ENCODE assay signal across 23 mouse cellular contexts in the genomic region with DNA sequence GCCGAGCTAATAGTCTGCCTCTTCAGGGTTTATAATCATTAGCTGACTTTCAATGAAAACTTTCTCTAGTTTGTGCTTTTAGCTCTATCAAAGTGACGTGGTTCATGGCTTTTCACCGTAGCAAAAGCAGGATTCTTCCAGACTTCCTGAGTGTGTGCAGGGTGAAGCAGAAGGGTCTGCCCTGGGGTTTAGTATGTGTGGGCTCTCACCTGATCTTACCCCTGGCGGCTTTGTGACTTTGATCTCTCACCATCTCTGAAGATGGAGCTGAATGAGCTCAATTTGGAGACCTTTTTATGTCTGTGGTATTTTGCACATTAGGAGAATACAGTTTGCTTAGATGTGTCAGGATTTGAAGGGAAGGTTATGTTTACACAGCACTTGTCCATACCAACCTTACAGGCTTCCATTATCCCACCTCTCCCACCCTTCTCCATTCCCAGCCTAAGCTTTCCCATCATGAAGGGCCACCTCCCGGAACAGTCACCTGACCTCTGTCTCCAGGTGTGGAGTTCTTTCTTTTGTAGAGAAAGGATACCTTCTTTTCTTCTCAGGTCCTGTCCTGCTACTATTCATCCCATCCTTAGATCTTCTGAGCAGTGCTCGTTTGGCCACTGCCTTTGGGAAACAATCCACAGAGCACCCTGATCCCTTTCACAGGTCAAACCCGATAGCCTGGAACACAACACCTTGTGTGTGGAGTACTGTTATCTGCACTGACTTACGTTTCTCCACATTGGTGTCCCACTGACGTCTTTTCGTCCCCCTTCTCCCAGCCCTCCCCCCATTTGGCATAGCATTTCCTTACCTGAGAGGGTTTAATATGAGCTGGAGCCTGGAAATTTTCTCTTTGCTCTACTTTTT. TPM values are rescaled to one million over a fixed set of nuclear protein-coding genes. Genes with fewer than 3 reads are reported as not detected.
DNase-seq lines count a peak whose midpoint lies in the region; ATAC-seq lines count a peak whose summit lies in the region.
"Had no signal": no experiment of that assay in that cellular context is flagged by ENCODE, and none has a peak within 500 bp of the region (broad histone marks: within the 10 kb centered on the region; RNA-seq: fewer than 3 reads in every experiment).

No protein-coding gene starts in this region.

- DNase-seq in midbrain, embryonic 14.5 days = no peak
- no peak for DNase-seq in midbrain, embryonic 11.5 days (ENCODE audit: low spot score, missing footprints)
- DNase-seq in heart, adult 11 months = no peak
- DNase-seq: adrenal gland, postnatal 36 days; gastrocnemius, postnatal 10 days; kidney, adult 2 months; kidney, postnatal 25 days; right cerebral cortex, postnatal 14 days; spleen, adult 18-20 months; thymus, postnatal 36 days had no signal

- WGBS in forebrain, embryonic 13.5 days = 72% methylated on average over 10 of the region's 10 CpGs
- 69% methylated on average over 10 of the region's 10 CpGs for WGBS in forebrain, embryonic 12.5 days
- WGBS in midbrain, embryonic 14.5 days = 71% methylated on average over 10 of the region's 10 CpGs
- 68% methylated on average over 10 of the region's 10 CpGs for WGBS in midbrain, embryonic 11.5 days
- 63% methylated on average over 10 of the region's 10 CpGs for WGBS in hindbrain, embryonic 16.5 days
- 65% methylated on average over 10 of the region's 10 CpGs for WGBS in neural tube, embryonic 15.5 days

- H3K4me2 ChIP-seq in forebrain, embryonic 13.5 days = peak overlapping the region; percentile 81
- no peak overlapping the region for H3K4me2 ChIP-seq in forebrain, embryonic 12.5 days
- H3K4me2 ChIP-seq in midbrain, embryonic 14.5 days (ENCODE audit: low read length) = peak overlapping the region; percentile 72
- no peak overlapping the region for H3K4me2 ChIP-seq in midbrain, embryonic 11.5 days
- peak overlapping the region; percentile 75 for H3K4me2 ChIP-seq in hindbrain, embryonic 16.5 days (ENCODE audit: low read length)
- H3K4me2 ChIP-seq in neural tube, embryonic 15.5 days = peak overlapping the region; percentile 83

- peaks cover 28% of the 10 kb centered on the region for H3K4me1 ChIP-seq in forebrain, embryonic 13.5 days
- peaks cover 17% of the 10 kb centered on the region for H3K4me1 ChIP-seq in forebrain, embryonic 12.5 days
- peaks cover 24% of the 10 kb centered on the region for H3K4me1 ChIP-seq in midbrain, embryonic 14.5 days (ENCODE audit: control insufficient read depth, insufficient read depth, low read length)
- H3K4me1 ChIP-seq in midbrain, embryonic 11.5 days (ENCODE audit: control insufficient read depth, insufficient read depth, low read length) = peaks cover 5% of the 10 kb centered on the region; the same call in 1 of the 2 replicates
- peaks cover 26% of the 10 kb centered on the region for H3K4me1 ChIP-seq in hindbrain, embryonic 16.5 days (ENCODE audit: control insufficient read depth, insufficient read depth, low read depth, low read length)
- peaks cover 47% of the 10 kb centered on the region for H3K4me1 ChIP-seq in neural tube, embryonic 15.5 days

- H3K27ac ChIP-seq in forebrain, embryonic 13.5 days = no peak overlapping the region; the same call in 1 of the 2 replicates
- no peak overlapping the region for H3K27ac ChIP-seq in forebrain, embryonic 12.5 days
- H3K27ac ChIP-seq in midbrain, embryonic 14.5 days (replicated peaks; ENCODE audit: low read depth, low read length) = no peak overlapping the region
- H3K27ac ChIP-seq in midbrain, embryonic 11.5 days (ENCODE audit: low read depth, low read length) = no peak overlapping the region
- no peak overlapping the region for H3K27ac ChIP-seq in hindbrain, embryonic 16.5 days (ENCODE audit: low read depth, low read length)
- no peak overlapping the region for H3K27ac ChIP-seq in neural tube, embryonic 15.5 days (replicated peaks)
- H3K27ac ChIP-seq: embryonic facial prominence, embryonic 12.5 days; liver, embryonic 14.5 days; macrophage had no signal

- H3K9me3 ChIP-seq in forebrain, embryonic 13.5 days (replicated peaks) = no peaks in the 10 kb centered on the region
- H3K9me3 ChIP-seq in forebrain, embryonic 12.5 days = no peaks in the 10 kb centered on the region
- H3K9me3 ChIP-seq in midbrain, embryonic 14.5 days (ENCODE audit: control insufficient read depth, low read length) = no peaks in the 10 kb centered on the region
- no peaks in the 10 kb centered on the region for H3K9me3 ChIP-seq in midbrain, embryonic 11.5 days (ENCODE audit: control insufficient read depth, low read length)
- H3K9me3 ChIP-seq in hindbrain, embryonic 16.5 days (ENCODE audit: control insufficient read depth, low read length) = no peaks in the 10 kb centered on the region
- no peaks in the 10 kb centered on the region for H3K9me3 ChIP-seq in neural tube, embryonic 15.5 days (replicated peaks)
- H3K9me3 ChIP-seq: embryonic facial prominence, embryonic 12.5 days; midbrain, embryonic 12.5 days had no signal

- peak overlapping the region; percentile 71; the same call in 1 of the 2 replicates for H3K4me3 ChIP-seq in forebrain, embryonic 13.5 days
- H3K4me3 ChIP-seq in forebrain, embryonic 12.5 days (replicated peaks) = no peak overlapping the region
- no peak overlapping the region for H3K4me3 ChIP-seq in midbrain, embryonic 14.5 days (replicated peaks; ENCODE audit: low read depth, low read length)
- no peak overlapping the region for H3K4me3 ChIP-seq in midbrain, embryonic 11.5 days (ENCODE audit: low read depth, low read length)
- peak overlapping the region; percentile 83 for H3K4me3 ChIP-seq in hindbrain, embryonic 16.5 days (ENCODE audit: low read length)
- peak overlapping the region; percentile 79; the same call in 1 of the 2 replicates for H3K4me3 ChIP-seq in neural tube, embryonic 15.5 days (replicated peaks)
- H3K4me3 ChIP-seq: erythroblast, embryonic 14.5 days had no signal

- no peak overlapping the region for H3K9ac ChIP-seq in forebrain, embryonic 13.5 days
- no peak overlapping the region for H3K9ac ChIP-seq in forebrain, embryonic 12.5 days
- no peak overlapping the region; the same call in 1 of the 2 replicates for H3K9ac ChIP-seq in midbrain, embryonic 14.5 days (replicated peaks; ENCODE audit: low read length)
- H3K9ac ChIP-seq in midbrain, embryonic 11.5 days (ENCODE audit: low read length) = no peak overlapping the region
- no peak overlapping the region; the same call in 1 of the 2 replicates for H3K9ac ChIP-seq in hindbrain, embryonic 16.5 days (ENCODE audit: low read depth, low read length)
- H3K9ac ChIP-seq in neural tube, embryonic 15.5 days (replicated peaks) = no peak overlapping the region; the same call in 1 of the 2 replicates
- H3K9ac ChIP-seq: embryonic facial prominence, embryonic 12.5 days; liver, embryonic 14.5 days had no signal

- peaks cover 47% of the 10 kb centered on the region for H3K27me3 ChIP-seq in forebrain, embryonic 13.5 days
- H3K27me3 ChIP-seq in forebrain, embryonic 12.5 days = peaks cover 55% of the 10 kb centered on the region
- 0 out of 2 replicates have a peak, but pooled peaks cover 2% of the 10 kb centered on the region for H3K27me3 ChIP-seq in midbrain, embryonic 14.5 days (ENCODE audit: control insufficient read depth, insufficient read depth, low read length)
- H3K27me3 ChIP-seq in midbrain, embryonic 11.5 days (ENCODE audit: control insufficient read depth, insufficient read depth, low read length) = peaks cover 17% of the 10 kb centered on the region
- H3K27me3 ChIP-seq in hindbrain, embryonic 16.5 days (replicated peaks; ENCODE audit: control insufficient read depth, insufficient read depth, low read length) = peaks cover 3% of the 10 kb centered on the region; the same call in 1 of the 2 replicates
- peaks cover 16% of the 10 kb centered on the region for H3K27me3 ChIP-seq in neural tube, embryonic 15.5 days (replicated peaks)

- no peaks in the 10 kb centered on the region for H3K36me3 ChIP-seq in forebrain, embryonic 13.5 days (ENCODE audit: poor library complexity, severe bottlenecking)
- no peaks in the 10 kb centered on the region for H3K36me3 ChIP-seq in forebrain, embryonic 12.5 days (replicated peaks)
- H3K36me3 ChIP-seq in midbrain, embryonic 14.5 days (ENCODE audit: control insufficient read depth, insufficient read depth, low read length) = no peaks in the 10 kb centered on the region
- no peaks in the 10 kb centered on the region for H3K36me3 ChIP-seq in midbrain, embryonic 11.5 days (ENCODE audit: control insufficient read depth, insufficient read depth, low read length)
- H3K36me3 ChIP-seq in hindbrain, embryonic 16.5 days (ENCODE audit: control insufficient read depth, insufficient read depth, low read length) = no peaks in the 10 kb centered on the region
- no peaks in the 10 kb centered on the region for H3K36me3 ChIP-seq in neural tube, embryonic 15.5 days
- H3K36me3 ChIP-seq: embryonic facial prominence, embryonic 12.5 days; midbrain, embryonic 12.5 days had no signal

- ATAC-seq in forebrain, embryonic 13.5 days = no peak
- no peak for ATAC-seq in forebrain, embryonic 12.5 days (ENCODE audit: low FRiP score)
- ATAC-seq in midbrain, embryonic 14.5 days (ENCODE audit: low FRiP score, low TSS enrichment) = no peak
- no peak for ATAC-seq in midbrain, embryonic 11.5 days (ENCODE audit: low FRiP score)
- no peak for ATAC-seq in hindbrain, embryonic 16.5 days
- ATAC-seq in neural tube, embryonic 15.5 days (ENCODE audit: low FRiP score) = no peak

RNA-seq across cellular contexts. Expression of gene Mmp24, which starts 1.9 kb away (rescaled TPM):
- polyA plus RNA-seq in forebrain, embryonic 13.5 days (2015; fragmentation: Nextera tagmentation; extraction: Ambion mirVana) = 5.1 and 5.8 TPM in 2 replicates
- polyA plus RNA-seq in forebrain, embryonic 12.5 days (2016; fragmentation: Nextera tagmentation; extraction: Ambion mirVana) = 3.4 and 4.4 TPM in 2 replicates
- polyA plus RNA-seq in midbrain, embryonic 14.5 days (2014; fragmentation: Nextera tagmentation; extraction: Ambion mirVana) = 17.7 and 24.6 TPM in 2 replicates
- 2.0 and 2.1 TPM in 2 replicates for polyA plus RNA-seq in midbrain, embryonic 11.5 days (2014; fragmentation: Nextera tagmentation; extraction: Ambion mirVana)
- polyA plus RNA-seq in hindbrain, embryonic 16.5 days (2015; fragmentation: Nextera tagmentation; extraction: Ambion mirVana) = 16.0 and 16.8 TPM in 2 replicates
- 13.6 and 16.2 TPM in 2 replicates for polyA plus RNA-seq in neural tube, embryonic 15.5 days (2015; fragmentation: Nextera tagmentation; extraction: Ambion mirVana)

RNA-seq across cellular contexts. Expression of gene Procr, which starts 26.1 kb away (rescaled TPM):
- 1.6 and 2.0 TPM in 2 replicates for polyA plus RNA-seq in forebrain, embryonic 13.5 days (2015; fragmentation: Nextera tagmentation; extraction: Ambion mirVana)
- polyA plus RNA-seq in forebrain, embryonic 12.5 days (2016; fragmentation: Nextera tagmentation; extraction: Ambion mirVana) = 1.4 and 2.6 TPM in 2 replicates
- 1.1 and 2.3 TPM in 2 replicates for polyA plus RNA-seq in midbrain, embryonic 14.5 days (2014; fragmentation: Nextera tagmentation; extraction: Ambion mirVana)
- 2.4 and 3.2 TPM in 2 replicates for polyA plus RNA-seq in midbrain, embryonic 11.5 days (2014; fragmentation: Nextera tagmentation; extraction: Ambion mirVana)
- polyA plus RNA-seq in hindbrain, embryonic 16.5 days (2015; fragmentation: Nextera tagmentation; extraction: Ambion mirVana) = 2.3 and 3.7 TPM in 2 replicates
- polyA plus RNA-seq in neural tube, embryonic 15.5 days (2015; fragmentation: Nextera tagmentation; extraction: Ambion mirVana) = 4.2 and 5.0 TPM in 2 replicates

RNA-seq across cellular contexts. Expression of gene Gm17581, which starts 41.4 kb away (rescaled TPM):
- not detected in 2 replicates for polyA plus RNA-seq in forebrain, embryonic 13.5 days (2015; fragmentation: Nextera tagmentation; extraction: Ambion mirVana)
- polyA plus RNA-seq in forebrain, embryonic 12.5 days (2016; fragmentation: Nextera tagmentation; extraction: Ambion mirVana) = not detected in 2 replicates
- polyA plus RNA-seq in midbrain, embryonic 14.5 days (2014; fragmentation: Nextera tagmentation; extraction: Ambion mirVana) = not detected in 2 replicates
- not detected in 2 replicates for polyA plus RNA-seq in midbrain, embryonic 11.5 days (2014; fragmentation: Nextera tagmentation; extraction: Ambion mirVana)
- not detected in 2 replicates for polyA plus RNA-seq in hindbrain, embryonic 16.5 days (2015; fragmentation: Nextera tagmentation; extraction: Ambion mirVana)
- not detected in 2 replicates for polyA plus RNA-seq in neural tube, embryonic 15.5 days (2015; fragmentation: Nextera tagmentation; extraction: Ambion mirVana)
- polyA plus RNA-seq: C2C12; embryonic facial prominence, embryonic 12.5 days; erythroblast, embryonic 14.5 days; heart, embryonic 16.5 days; kidney, adult 2 months; limb, embryonic 14.5 days; liver, embryonic 14.5 days; lung, embryonic 16.5 days; macrophage; midbrain, embryonic 12.5 days had no signal

RNA-seq across cellular contexts. Expression of gene BC029722, which starts 42.2 kb away (rescaled TPM):
- 19.4 and 20.3 TPM in 2 replicates for polyA plus RNA-seq in forebrain, embryonic 13.5 days (2015; fragmentation: Nextera tagmentation; extraction: Ambion mirVana)
- 12.0 and 13.4 TPM in 2 replicates for polyA plus RNA-seq in forebrain, embryonic 12.5 days (2016; fragmentation: Nextera tagmentation; extraction: Ambion mirVana)
- 25.5 and 38.5 TPM in 2 replicates for polyA plus RNA-seq in midbrain, embryonic 14.5 days (2014; fragmentation: Nextera tagmentation; extraction: Ambion mirVana)
- 7.9 and 8.0 TPM in 2 replicates for polyA plus RNA-seq in midbrain, embryonic 11.5 days (2014; fragmentation: Nextera tagmentation; extraction: Ambion mirVana)
- polyA plus RNA-seq in hindbrain, embryonic 16.5 days (2015; fragmentation: Nextera tagmentation; extraction: Ambion mirVana) = 43.6 and 47.5 TPM in 2 replicates
- polyA plus RNA-seq in neural tube, embryonic 15.5 days (2015; fragmentation: Nextera tagmentation; extraction: Ambion mirVana) = 44.9 and 45.3 TPM in 2 replicates

RNA-seq across cellular contexts. Expression of gene Edem2, which starts 47.8 kb away (rescaled TPM):
- polyA plus RNA-seq in forebrain, embryonic 13.5 days (2015; fragmentation: Nextera tagmentation; extraction: Ambion mirVana) = 35.1 and 38.6 TPM in 2 replicates
- polyA plus RNA-seq in forebrain, embryonic 12.5 days (2016; fragmentation: Nextera tagmentation; extraction: Ambion mirVana) = 32.6 and 33.0 TPM in 2 replicates
- 42.6 and 47.2 TPM in 2 replicates for polyA plus RNA-seq in midbrain, embryonic 14.5 days (2014; fragmentation: Nextera tagmentation; extraction: Ambion mirVana)
- polyA plus RNA-seq in midbrain, embryonic 11.5 days (2014; fragmentation: Nextera tagmentation; extraction: Ambion mirVana) = 32.3 and 34.6 TPM in 2 replicates
- polyA plus RNA-seq in hindbrain, embryonic 16.5 days (2015; fragmentation: Nextera tagmentation; extraction: Ambion mirVana) = 42.4 and 45.5 TPM in 2 replicates
- 40.1 and 43.4 TPM in 2 replicates for polyA plus RNA-seq in neural tube, embryonic 15.5 days (2015; fragmentation: Nextera tagmentation; extraction: Ambion mirVana)

Comparison
In these comparisons a context has a peak if more than half of its experiments do, and no peak if none do; other contexts are left out.
1. H3K4me2 ChIP-seq: peak in forebrain, embryonic 13.5 days (single experiment), midbrain, embryonic 14.5 days (single experiment), hindbrain, embryonic 16.5 days (single experiment) and neural tube, embryonic 15.5 days (single experiment); none in forebrain, embryonic 12.5 days (single experiment) and midbrain, embryonic 11.5 days (single experiment).
2. H3K4me3 ChIP-seq: peak in forebrain, embryonic 13.5 days (single experiment), hindbrain, embryonic 16.5 days (single experiment) and neural tube, embryonic 15.5 days (single experiment); none in forebrain, embryonic 12.5 days (single experiment), midbrain, embryonic 14.5 days (single experiment) and midbrain, embryonic 11.5 days (single experiment).